Mouse (Mus musculus) left cerebral cortex, postnatal 14 days (tissue): ENCODE measurements at regions not wholly inside any gene's neighbourhood (a gene's known extent, or its start where the extent isn't known, plus 50 kb on each side); places are given as distances from the start of the nearest gene placed in this dataset.

Source experiments
- DNase-seq, 2 experiments: peaks; one replicate each; pipeline ENCODE4 v3.0.0; 2021 to 2022; ENCODE audit warnings: low spot score in 2 of 2, mixed read lengths in 1 of 2
- intact Hi-C: fragments of 180-260 bp; cut with DNase I; formaldehyde crosslinking; loops from one replicate; pipeline ENCODE4 v1.15.1; 2025

- intact Hi-C loops = loop anchor here (5.0 kb wide), 1 partner anchor 37 kb away; no protein-coding TSS in a partner anchor
- peak; percentile 70 to 81 for DNase-seq
Measured at GRCm38 (mm10) chr9:122609616-122610015, 137.5 kb upstream of the Topaz1 start.

GRCm38 (mm10) chr9:122610918-122611317 lies 136.2 kb upstream of the Topaz1 start:
- DNase-seq = peak; percentile 72 to 86
- intact Hi-C loops = loop anchor here (5.0 kb wide), 1 partner anchor 39 kb away; no protein-coding TSS in a partner anchor

DNA sequence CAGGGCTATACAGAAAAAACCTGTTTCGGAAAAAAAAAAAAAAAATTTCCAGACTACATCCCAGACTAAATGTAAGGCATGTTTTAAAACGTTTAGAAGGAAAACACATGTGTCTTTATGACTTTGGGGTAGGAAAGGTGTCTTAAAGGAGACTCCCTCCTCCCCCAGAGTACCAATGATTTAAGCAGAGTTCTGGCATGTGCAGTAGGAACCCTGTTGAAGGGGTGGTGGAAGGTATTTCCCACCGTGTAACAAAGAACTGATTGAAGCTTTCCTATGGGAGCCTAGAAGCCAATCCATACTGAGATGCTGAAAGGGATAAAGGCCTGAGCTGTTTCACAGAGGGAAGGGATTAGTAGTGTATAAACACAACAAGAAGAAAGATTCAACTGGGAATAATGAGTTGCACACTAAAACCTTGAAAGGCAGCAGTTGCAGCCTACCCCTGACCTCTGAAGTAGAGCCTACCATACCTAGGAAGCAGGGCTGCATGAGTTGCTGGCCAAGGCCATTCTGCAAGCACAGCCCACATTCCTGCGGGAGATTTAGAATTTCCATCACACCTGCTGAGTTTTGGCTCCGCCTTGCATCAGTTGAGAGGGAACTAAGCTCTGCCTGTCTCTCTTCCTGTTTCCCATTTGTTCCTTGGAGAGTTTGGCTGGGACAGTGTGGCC lies 132.4 kb upstream of the Topaz1 start:
- intact Hi-C loops = loop anchor here (5.0 kb wide), 2 partner anchors 42 to 73 kb away; no protein-coding TSS in a partner anchor
- DNase-seq = no peak

- intact Hi-C loops = loop anchor here (5.0 kb wide), 1 partner anchor 72 kb away; no protein-coding TSS in a partner anchor
- no peak for DNase-seq
Measured at GRCm38 (mm10) chr9:122615351-122615750, 131.8 kb upstream of the Topaz1 start.

GRCm38 (mm10) chr9:122617793-122618192 lies 129.4 kb upstream of the Topaz1 start:
- intact Hi-C loops = loop anchor here (5.0 kb wide), 1 partner anchor 70 kb away; no protein-coding TSS in a partner anchor

GRCm38 (mm10) chr9:122625081-122625480 lies 122.1 kb upstream of the Topaz1 start:
- no peak for DNase-seq
- intact Hi-C loops = no loop called here

More at GRCm38 (mm10) chr9:122617793-122618192, 129.4 kb upstream of the Topaz1 start:
- no peak for DNase-seq

- no peak for DNase-seq
- intact Hi-C loops = no loop called here
Measured at GRCm38 (mm10) chr9:122626346-122626745, 120.8 kb upstream of the Topaz1 start.

DNA sequence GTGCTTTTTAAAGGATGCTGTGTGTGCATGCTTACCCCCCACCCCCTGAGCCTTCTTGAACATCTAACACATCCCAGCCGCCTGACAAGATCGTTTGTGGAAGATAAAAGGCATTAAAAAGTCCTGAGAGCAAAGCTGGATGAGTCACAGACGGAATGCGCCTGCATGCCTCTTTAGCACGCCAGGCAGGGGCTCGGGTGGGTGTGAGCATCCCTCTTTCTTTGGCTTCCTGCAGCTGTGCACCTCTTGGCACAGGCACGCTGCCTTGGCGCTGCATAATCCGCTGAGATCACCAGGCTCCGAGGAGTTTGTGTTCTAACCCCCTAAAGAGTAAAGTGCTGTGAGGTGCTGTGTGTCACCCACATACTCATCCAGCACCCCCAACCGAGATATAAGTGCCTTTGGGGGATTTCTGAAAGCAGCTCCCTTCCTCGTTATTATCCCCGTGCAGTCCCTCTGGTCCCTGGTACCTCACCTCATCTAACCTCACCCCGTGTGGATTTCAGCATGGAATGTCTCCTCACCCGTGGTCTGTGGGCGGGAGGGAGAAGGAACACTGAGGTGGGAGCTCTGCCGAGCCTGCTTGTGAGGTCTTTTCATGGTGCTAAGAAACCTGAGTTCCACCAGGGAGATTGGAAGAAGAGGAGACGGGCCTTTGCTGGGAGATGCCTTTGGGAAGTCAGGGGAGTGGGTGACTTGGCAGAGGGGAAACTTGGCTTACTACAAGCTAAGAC lies 117.8 kb upstream of the Topaz1 start:
- intact Hi-C loops = no loop called here
- peak; percentile 76 to 83 for DNase-seq

DNA sequence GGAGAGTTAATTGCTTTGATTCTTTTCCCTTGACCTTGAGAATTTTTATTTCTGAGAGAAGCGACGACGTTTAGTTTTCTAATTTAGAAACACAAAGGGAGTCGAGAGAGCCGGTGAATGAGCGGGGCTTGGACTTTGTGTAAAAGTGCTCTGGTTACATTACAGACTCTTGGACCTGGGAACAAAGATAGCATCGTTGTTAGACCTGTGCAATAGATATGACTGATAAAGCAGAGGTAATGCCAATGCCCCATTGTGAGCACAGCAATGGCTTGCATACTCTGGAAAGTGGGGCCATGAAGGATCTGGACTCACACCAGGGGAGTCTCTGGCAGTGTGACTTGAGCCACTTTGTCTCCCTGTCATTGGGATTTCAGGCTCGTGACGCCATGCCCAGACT lies 115.4 kb upstream of the Topaz1 start:
- intact Hi-C loops = no loop called here
- DNase-seq = no peak

GRCm38 (mm10) chr9:122633484-122633883 lies 113.7 kb upstream of the Topaz1 start:
- intact Hi-C loops = no loop called here

GRCm38 (mm10) chr9:122635138-122635964 lies 111.8 kb upstream of the Topaz1 start:
- intact Hi-C loops = no loop called here
- DNase-seq = peak; percentile 53 to 58

More at GRCm38 (mm10) chr9:122633484-122633883, 113.7 kb upstream of the Topaz1 start:
- DNase-seq = no peak

DNA sequence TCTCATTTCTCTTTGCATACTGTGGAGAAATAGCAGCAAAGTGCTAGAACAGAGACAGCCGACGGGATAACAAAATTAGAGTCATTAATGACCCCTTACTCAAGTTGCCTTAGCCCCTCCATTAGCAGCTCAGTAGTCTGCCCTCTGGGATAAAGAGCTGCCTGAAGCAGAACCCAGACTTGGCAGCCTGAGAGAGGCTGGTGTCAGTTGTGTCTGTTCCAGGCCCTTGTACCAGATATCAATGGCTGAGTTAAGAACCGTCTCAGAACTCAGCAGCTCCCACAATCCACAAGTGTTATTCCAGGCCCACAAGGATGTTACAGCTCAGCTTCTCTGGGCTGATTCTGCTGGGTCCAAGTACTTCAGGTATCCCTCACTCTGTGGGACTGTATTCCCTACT lies 109.6 kb upstream of the Topaz1 start:
- no peak for DNase-seq
- intact Hi-C loops = no loop called here

DNA sequence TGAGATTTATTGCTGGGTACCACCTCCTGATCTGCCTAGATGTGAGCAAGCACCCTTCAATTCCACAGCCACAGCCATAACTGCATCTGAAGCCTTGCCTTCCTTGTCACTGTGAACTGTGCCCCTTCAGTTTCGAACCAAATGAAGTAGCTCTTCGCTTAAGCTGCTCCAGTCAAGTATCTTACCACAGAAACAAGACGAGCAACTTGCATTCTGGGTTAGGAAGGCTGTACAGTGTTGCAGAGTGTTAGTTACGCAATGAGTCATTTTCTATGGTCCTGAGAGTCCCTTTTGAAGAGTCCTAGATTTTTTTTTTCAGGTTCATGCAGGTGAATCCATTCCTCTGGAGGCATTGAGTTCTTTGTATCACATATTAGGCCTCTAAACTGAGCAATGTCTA lies 107.9 kb upstream of the Topaz1 start:
- no peak for DNase-seq
- intact Hi-C loops = no loop called here

DNA sequence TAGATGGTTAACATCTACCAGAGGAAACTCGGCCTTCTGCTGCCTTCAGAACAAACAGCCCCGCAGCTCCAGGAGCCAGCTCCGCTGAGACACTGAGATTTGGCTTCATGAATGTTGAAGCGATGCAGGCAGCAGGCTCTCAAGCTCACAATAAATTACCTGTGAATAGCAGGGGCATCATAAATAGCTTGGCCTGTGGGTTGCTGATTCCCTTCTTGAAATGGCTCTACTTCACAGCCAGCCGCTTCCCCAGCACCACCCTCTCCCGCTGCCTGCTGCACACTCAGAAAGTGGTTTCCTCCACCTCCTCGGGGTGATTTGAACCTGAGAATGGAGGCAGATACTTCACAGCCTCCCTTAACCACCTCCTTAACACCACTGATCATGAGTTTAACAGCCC lies 104.2 kb upstream of the Topaz1 start:
- DNase-seq = no peak
- intact Hi-C loops = no loop called here

GRCm38 (mm10) chr9:122645569-122645968 lies 101.6 kb upstream of the Topaz1 start:
- intact Hi-C loops = no loop called here
- no peak for DNase-seq

GRCm38 (mm10) chr9:122650862-122651261 lies 96.3 kb upstream of the Topaz1 start:
- peak in 1 of 2 experiments; percentile 39 for DNase-seq
- intact Hi-C loops = no loop called here

DNA sequence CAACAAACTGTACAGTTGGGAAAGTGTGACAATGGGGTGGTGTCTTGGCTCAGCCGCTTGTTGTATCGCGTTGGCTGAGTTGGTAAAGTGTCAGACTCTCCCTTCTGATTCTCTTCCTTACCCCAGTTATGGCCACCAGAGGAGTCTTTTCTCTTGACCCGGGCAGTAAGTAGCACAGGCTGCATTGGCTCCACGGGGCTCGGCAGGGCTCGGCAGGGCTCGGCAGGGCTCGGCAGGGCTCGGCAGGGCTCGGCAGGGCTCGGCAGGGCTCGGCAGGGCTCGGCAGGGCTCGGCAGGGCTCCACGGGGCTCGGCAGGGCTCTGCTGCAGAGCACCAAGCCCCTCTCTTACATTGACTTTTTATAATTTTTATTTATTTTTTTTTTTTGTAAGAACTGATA lies 91.6 kb upstream of the Topaz1 start:
- DNase-seq = no peak
- intact Hi-C loops = no loop called here

GRCm38 (mm10) chr9:122660050-122660449 lies 87.1 kb upstream of the Topaz1 start:
- peak in 1 of 2 experiments; percentile 38 for DNase-seq
- intact Hi-C loops = no loop called here

DNA sequence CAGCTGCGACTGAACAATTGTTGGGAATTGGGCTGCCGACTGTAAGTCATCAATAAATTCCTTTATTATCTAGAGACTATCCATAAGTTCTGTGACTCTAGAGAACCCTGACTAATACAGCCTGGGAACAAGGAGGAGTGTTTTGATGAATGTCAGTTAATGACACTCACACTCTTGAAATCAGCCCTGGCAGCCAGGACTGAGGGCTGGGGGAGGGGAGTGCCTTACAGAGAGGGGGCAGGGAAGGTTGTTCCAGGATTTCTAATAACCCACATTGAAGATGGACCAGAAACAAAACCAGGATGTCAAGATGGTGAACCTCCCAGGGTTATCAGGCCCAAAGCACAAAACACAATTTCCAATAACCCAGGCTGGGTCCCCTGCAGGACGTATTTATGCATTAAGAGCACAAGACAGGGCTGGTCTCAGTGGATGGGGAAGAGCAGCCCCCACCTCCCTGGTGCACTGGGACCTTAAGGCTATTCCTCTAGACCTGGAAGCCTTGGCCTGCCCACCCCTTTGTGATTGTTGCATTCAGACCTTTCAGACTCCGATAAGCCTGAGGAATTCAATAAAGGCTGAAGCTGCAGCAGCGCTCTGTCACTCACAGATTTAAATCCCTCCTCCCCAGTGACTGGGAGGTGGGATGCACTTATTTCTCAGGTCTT lies 80.0 kb upstream of the Topaz1 start:
- no peak for DNase-seq
- intact Hi-C loops = no loop called here
